Mouse (Mus musculus) retina, postnatal 7 days (tissue): Measurements from ENCODE around the gene Etl4.
A peak's percentile ranks its signal among the peaks of the same experiment; 100 is the strongest.

ENCODE experiments used
- DNase-seq: peaks from one replicate; pipeline ENCODE4 v3.0.0-alpha.2; 2012; ENCODE audit warnings: low read depth, low spot score

Etl4 gene

GRCm38 (mm10) chr2:20761320-20761719 lies 851.7 kb downstream of the Etl4 start:
- no peak for DNase-seq

GRCm38 (mm10) chr2:20761751-20762150 lies 852.2 kb downstream of the Etl4 start:
- DNase-seq, result no peak

- no peak for DNase-seq
These were observed 854.1 kb downstream of the Etl4 start for GRCm38 (mm10) chr2:20763511-20764212.

- DNase-seq, result no peak
These were observed 855.0 kb downstream of the Etl4 start for GRCm38 (mm10) chr2:20764566-20765090.

GRCm38 (mm10) chr2:20768681-20769080 lies 859.1 kb downstream of the Etl4 start:
- DNase-seq, result no peak

GRCm38 (mm10) chr2:20770171-20770570 lies 860.6 kb downstream of the Etl4 start:
- DNase-seq, result no peak

GRCm38 (mm10) chr2:20774462-20774861 lies 864.9 kb downstream of the Etl4 start:
- DNase-seq, result no peak

- no peak for DNase-seq
These were observed 866.7 kb downstream of the Etl4 start for GRCm38 (mm10) chr2:20776171-20776704.

GRCm38 (mm10) chr2:20777931-20778330 lies 868.4 kb downstream of the Etl4 start:
- no peak for DNase-seq

GRCm38 (mm10) chr2:20779484-20780381 lies 870.2 kb downstream of the Etl4 start:
- peak; percentile 46 for DNase-seq

- no peak for DNase-seq
These were observed 891.8 kb downstream of the Etl4 start for GRCm38 (mm10) chr2:20801236-20801890.

- DNase-seq, result no peak
These were observed 901.9 kb downstream of the Etl4 start for GRCm38 (mm10) chr2:20811506-20811905.

GRCm38 (mm10) chr2:20813986-20814385 lies 904.4 kb downstream of the Etl4 start:
- DNase-seq, result no peak

- no peak for DNase-seq
These were observed 908.6 kb downstream of the Etl4 start for GRCm38 (mm10) chr2:20818226-20818625.

- DNase-seq, result no peak
These were observed 916.7 kb downstream of the Etl4 start for GRCm38 (mm10) chr2:20826258-20826657.

GRCm38 (mm10) chr2:20830882-20831281 lies 921.3 kb downstream of the Etl4 start:
- DNase-seq, result no peak

- DNase-seq, result no peak
These were observed 922.2 kb downstream of the Etl4 start for GRCm38 (mm10) chr2:20831608-20832406.

- DNase-seq, result no peak
These were observed 939.8 kb downstream of the Etl4 start for GRCm38 (mm10) chr2:20849346-20849745.
